Mouse (Mus musculus): Measurements from ENCODE around the gene Negr1.

Gene Negr1

GRCm38 (mm10) chr3:157105580-157106264 is 544.1 kb downstream of the Negr1 start:
- DNase-seq (ENCODE audit: low spot score in 2 of 2) = no peak

DNA sequence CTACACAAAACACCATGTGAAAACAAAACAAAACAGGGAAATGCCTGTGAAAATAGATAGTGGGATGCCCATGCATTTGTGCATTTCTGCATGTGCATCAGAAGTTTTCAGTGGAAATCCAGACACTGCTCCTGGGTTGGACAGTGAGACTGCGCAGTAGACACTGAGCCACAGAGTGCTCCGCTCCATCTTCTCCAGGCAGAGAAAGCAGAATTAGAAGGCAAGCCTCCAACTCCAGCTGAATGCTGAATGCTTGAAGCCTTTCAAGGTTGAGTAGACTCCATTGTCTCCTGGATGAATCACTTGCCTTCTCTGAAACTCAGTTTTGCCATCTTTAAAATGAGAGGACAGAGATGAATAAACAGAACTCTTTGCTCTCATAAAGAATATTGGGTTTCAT is 546.6 kb downstream of the Negr1 start:
- DNase-seq (ENCODE audit: low spot score in 2 of 2) = no peak

GRCm38 (mm10) chr3:157109308-157109707 is 547.7 kb downstream of the Negr1 start:
- DNase-seq (ENCODE audit: low spot score in 2 of 2) = peak in 1 of 2 experiments; percentile 28

- DNase-seq (ENCODE audit: low spot score in 2 of 2) = no peak
These were observed 553.6 kb downstream of the Negr1 start for GRCm38 (mm10) chr3:157115105-157115760.

DNA sequence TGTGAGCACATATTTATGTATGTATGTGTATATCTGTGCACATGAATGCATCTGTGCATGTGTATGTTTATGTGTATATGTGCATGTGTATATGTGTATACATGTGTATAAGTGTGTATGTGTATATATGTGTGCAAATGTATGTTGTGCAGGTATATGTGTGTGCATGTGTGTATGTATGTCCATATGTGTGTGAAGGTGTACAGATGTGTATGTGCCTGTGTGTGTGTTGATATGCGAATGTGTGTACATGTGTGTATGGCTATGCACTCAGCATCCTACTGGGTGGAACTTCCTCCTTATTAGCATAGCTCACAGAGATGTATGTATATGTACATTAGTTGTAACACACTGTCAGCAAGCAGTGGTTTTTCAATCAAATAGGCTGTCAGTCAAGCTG is 554.4 kb downstream of the Negr1 start:
- no peak for DNase-seq (ENCODE audit: low spot score in 2 of 2)

DNA sequence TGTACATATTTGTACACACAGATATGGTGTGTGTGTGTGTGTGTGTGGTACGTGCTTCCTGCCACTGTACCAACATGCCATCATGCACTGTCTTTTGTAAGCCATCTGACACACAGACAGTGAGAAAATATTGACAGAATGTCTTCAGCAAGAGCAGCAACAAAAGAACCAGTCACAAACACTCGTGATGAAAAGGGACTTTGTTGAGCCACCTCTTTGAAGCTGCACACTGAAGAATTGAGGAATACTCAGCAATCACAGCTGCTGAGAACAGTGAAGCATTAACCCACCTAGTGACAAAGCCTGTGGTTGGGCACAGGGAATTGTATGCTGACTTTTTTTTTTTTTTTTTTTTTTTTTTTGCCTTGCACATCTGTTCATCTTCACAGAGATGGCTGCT is 558.3 kb downstream of the Negr1 start:
- no peak for DNase-seq (ENCODE audit: low spot score in 2 of 2)

- no peak for DNase-seq (ENCODE audit: low spot score in 2 of 2)
These were observed 584.7 kb downstream of the Negr1 start for GRCm38 (mm10) chr3:157146124-157146855.

- DNase-seq (ENCODE audit: low spot score in 2 of 2) = no peak
These were observed 593.3 kb downstream of the Negr1 start for GRCm38 (mm10) chr3:157154902-157155301.

GRCm38 (mm10) chr3:157155513-157155912 is 593.9 kb downstream of the Negr1 start:
- no peak for DNase-seq (ENCODE audit: low spot score in 2 of 2)

DNA sequence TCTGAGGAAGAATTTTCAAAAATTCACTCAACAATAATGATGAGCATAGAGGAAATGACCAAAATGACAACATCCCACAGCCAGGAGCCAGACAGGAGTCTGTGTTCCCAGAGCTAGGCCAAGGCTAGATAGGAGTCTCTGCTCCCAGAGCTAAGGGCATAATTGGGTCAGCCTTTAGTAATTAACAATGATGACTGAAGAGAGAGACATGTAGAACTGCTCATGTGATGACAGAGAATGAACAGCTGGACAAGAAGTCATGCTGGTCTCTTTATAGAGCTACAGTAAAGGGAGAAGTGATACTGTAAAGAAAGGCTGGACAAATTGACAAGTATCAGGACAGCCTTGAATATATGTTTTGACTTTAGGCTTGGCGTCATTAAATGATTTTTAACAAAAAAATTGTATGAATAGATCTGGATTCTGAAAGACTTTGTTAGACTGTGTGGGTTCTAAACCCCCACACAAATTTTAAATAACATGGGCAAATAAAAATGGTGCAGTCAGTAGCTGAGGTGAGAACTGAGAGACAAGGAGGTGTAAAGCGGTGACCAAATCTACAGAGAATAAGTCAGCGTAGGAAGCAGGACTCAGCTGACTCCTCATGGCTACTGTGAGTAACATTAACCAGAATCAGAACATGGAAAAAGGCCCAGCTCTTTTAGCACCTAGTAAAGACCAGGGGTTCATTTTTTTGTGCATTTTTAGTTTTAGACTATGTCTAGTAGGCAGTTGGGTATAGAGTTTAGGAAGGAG is 603.4 kb downstream of the Negr1 start:
- no peak for DNase-seq (ENCODE audit: low spot score in 2 of 2)

- DNase-seq (ENCODE audit: low spot score in 2 of 2) = no peak
These were observed 620.4 kb downstream of the Negr1 start for GRCm38 (mm10) chr3:157181975-157182374.

DNA sequence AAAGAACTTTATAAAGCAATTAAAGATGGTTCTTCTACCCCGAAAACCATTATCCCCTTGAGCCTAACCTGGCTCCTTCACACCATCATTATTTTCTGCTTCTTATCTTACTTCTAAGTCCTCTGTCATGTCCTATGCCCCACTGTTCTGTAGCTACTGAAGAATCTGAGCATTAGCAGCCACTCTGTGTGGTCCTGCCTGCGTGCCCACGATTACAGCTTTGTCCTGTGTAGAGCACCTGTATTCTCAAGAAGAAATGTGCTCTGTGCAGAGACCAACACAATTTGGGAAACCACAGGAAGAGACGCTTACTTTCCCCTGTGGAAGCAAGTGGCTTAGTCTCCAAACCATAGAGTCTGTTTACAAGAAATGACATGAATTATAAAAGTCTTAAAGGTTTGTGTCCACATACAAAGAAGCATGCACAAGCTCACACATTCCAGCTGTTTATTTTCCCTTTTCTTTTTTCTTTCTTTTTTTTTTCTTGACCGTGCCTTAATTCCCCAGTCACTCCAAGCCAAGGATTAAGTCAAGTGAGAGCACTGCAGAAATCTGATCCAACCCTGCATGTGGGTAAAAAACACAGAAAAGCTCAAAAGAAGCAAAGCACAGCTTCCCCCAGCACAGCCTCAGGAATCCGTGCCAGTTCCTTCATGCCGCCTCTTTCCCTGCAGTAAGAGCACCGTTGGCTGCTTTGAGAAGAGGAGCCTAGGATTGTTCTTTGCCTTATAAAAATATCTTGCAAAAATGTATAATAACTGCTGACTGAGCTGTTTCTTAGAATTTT is 627.5 kb downstream of the Negr1 start:
- no peak for DNase-seq (ENCODE audit: low spot score in 2 of 2)

GRCm38 (mm10) chr3:157189834-157190233 is 628.2 kb downstream of the Negr1 start:
- no peak for DNase-seq (ENCODE audit: low spot score in 2 of 2)

DNA sequence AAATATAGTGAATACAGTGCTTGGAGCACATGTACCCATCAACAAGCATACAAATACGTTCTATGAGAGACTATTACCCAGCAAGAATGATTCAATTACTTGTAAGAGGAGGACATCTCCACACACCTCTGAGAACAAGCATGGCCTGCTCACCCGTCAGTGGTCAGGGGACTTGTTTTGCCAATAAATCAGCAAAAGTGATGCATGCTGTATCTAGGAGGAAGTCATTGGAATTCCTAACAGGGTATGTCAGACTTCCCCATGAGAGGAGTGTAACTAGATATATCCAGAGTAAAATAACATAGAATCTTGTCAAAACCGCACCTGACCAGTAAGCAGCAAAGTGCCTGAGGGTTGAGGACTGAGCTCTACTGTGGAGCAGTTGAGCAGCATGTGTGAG is 629.0 kb downstream of the Negr1 start:
- no peak for DNase-seq (ENCODE audit: low spot score in 2 of 2)

DNA sequence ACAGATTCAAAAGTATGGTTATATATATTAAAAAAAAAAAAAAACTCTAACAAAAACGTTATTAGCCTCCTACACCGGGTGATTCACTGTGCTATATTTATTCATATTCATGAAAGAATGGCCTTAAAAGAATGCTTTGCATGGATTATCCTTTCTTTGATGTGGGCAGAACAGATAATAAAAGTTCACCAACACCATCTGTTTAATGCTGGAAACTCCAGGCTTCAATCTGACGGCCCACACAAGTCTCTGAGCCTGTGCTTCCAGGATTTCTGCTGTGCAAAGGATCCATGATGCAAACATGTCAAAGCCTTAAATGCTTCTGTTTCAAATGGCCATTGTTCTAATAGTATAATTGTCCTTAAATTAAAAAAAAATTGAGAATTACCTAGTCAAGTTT is 630.4 kb downstream of the Negr1 start:
- DNase-seq (ENCODE audit: low spot score in 2 of 2) = no peak

GRCm38 (mm10) chr3:157193141-157193540 is 631.5 kb downstream of the Negr1 start:
- no peak for DNase-seq (ENCODE audit: low spot score in 2 of 2)

- DNase-seq (ENCODE audit: low spot score in 2 of 2) = no peak
These were observed 637.1 kb downstream of the Negr1 start for GRCm38 (mm10) chr3:157198659-157199058.

DNA sequence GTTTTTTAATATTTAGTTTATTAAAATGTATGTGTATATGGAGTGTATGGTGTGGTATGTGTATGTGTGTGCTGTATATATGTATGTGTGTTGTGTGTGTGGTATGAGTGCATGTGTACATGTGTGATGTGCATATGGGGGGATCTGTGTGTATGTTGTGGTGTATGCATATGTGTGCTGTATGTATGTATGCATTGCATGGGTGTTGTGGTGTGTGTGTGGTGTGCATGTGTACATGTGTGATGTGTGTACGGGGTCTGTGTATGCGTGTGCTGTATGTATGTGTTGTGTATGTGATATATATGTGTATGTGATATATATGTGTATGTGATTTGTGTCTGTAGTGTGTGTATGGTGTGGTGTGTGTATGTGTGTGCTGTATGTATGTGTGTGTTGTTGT is 640.1 kb downstream of the Negr1 start:
- no peak for DNase-seq (ENCODE audit: low spot score in 2 of 2)

DNA sequence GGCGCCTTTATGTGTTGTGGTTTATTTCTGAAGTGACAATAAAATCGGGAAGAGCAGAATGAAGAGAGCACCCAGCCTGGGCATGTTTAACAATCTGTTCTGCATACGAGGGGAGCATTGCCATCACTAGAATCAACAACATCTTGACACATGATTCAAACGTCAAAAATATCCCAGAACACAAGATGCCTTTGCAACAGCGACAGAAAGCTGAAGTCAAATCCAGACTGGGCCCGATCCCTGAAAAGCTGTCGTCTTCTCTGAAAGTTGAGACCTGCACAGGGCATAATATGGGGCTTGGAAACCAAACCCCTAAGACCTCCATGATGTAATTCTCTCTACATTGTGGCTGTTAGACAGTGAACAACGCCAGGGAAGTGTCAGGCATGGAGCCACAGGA is 642.0 kb downstream of the Negr1 start:
- DNase-seq (ENCODE audit: low spot score in 2 of 2) = peak in 1 of 2 experiments; percentile 13

GRCm38 (mm10) chr3:157206752-157207151 is 645.2 kb downstream of the Negr1 start:
- DNase-seq (ENCODE audit: low spot score in 2 of 2) = no peak

DNA sequence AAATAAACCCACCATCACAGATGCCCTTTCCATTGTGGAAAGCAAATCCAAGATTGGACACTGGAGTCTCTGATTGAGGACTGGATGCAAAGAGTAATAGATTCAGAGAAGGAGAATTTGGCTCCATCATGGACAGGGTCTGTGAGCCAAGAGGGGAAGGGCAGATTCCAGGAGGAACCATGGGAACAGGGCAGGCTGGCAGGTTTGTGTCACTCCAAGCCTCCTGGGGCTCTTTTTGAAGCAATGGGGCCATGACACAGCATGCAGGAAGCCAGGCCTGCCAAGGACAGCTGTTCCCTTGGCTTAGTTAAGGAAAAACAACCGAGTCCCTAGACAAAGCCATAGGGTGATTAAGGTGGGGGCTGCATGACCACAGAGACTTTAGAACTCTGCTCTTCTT is 647.4 kb downstream of the Negr1 start:
- peak; percentile 20 to 28 for DNase-seq (ENCODE audit: low spot score in 2 of 2)
